Mouse (Mus musculus) cerebellum, postnatal 4 days (tissue): ENCODE measurements around the gene Pmvk.
"Not testable (repeated sequence)": the region's sequence is repeated elsewhere in the genome, so short reads cannot be mapped to it uniquely, and the experiment has no call there.

Source experiments
- DNase-seq, 2 experiments: peaks; one replicate each; pipeline ENCODE4 v3.0.0; 2022; ENCODE audit warnings: low spot score in 2 of 2, mixed read lengths in 1 of 2

The Pmvk gene

GRCm38 (mm10) chr3:89425876-89426275, 28.5 kb upstream of the Pmvk start:
- no peak for DNase-seq

DNA sequence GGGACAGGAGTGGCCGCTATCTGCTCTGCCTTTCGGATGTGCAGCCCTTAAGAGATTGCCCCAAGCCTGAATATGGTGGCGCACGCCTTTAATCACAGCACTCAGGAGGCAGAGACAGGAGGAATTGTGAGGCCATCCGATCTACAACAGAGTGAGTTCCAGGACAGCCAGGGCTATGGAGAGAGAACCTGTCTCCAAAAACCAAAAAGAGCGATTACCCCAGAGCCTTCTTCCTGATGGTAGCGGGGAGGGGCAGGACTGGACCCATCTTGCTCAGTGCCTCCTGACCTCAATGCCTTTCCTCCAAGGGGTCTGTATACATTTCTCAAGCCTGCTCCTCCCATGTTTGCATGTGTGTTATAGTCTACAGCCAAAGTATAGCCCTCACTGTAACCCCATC, 25.3 kb upstream of the Pmvk start:
- DNase-seq, result not testable (repeated sequence)

DNA sequence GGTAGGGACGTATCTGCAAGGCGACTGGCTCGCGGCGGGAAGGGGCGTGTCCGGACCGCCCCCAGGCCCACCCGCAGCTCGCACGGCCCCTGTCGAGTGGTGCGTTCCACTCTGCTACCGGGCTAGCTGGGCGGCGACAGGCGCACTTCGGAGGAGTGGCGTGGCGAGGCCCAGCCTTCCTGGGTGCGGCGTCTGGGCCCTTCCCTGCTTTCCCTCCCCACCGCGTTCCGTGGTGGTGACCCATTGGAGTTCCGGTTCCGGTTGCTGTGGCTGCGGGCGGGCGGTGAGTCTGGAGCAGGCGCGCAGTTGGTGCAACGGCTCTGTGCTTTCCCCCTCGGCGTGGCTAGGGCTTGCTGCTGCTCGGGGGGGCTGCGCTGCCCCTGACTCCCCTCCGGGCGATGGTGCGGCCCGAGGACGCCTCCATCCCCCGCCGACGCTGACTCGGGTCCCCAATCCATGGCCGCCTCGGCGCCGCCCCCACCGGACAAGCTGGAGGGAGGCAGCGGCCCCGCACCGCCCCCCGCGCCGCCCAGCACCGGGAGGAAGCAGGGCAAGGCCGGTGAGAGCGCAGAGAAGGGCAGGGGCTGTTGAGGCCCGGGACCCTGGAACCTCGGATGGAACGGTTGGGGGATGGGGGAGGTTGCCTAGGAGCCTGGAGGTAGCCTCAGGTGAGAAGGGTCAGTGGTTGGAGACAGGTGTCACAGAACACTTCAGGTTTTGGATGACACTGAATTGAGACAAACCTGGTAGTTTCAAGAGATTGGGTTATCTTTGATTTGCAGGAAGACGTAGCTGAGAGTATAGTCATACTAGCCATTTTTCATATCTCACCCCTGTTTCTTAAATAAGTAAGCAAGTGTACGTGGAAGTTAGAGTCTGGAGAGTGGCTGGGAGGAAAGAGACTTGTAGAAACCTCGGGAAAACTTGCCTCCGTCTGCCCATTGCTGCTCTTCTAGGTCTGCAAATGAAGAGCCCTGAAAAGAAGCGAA, 23.9 kb upstream of the Pmvk start, which contains the start of gene Pygo2:
Gene Pygo2 (plus strand): TSS at position 44 of the 989 bp plus-strand sequence.
- peak; percentile 87 to 92 for DNase-seq

DNA sequence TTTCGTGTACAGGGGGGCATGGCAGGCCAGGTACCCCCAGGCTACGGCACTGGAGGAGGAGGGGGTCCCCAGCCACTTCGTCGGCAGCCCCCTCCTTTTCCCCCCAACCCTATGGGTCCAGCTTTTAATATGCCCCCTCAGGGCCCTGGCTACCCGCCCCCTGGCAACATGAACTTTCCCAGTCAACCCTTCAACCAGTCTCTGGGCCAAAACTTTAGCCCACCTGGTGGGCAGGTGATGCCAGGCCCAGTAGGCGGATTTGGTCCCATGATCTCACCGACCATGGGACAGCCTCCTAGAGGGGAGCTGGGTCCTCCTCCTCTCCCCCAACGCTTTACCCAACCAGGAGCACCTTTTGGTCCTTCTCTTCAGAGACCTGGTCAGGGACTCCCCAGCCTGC, 21.7 kb upstream of the Pmvk start:
- DNase-seq, result no peak

DNA sequence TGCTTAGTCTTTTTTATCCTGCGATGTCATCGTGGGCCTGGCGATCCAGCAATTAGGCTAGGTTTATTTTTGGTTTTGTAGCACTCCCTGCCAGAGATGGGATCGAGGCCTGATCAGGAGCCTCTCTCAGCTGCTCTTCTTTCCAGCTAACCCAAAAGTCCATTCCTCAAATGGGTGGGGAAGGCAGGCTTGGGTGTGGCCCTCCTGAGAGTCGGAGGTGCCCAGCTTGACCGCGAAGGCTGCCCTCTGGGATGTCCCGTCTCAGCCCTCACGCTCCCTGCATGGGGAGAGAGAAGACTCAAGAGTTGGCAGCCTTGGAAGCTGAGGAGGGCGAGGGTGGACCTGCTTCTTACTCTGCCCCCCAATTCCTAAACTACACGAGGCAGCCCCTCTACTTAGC, 19.8 kb upstream of the Pmvk start:
- DNase-seq, result no peak

- no peak for DNase-seq
These were observed 19.3 kb upstream of the Pmvk start for GRCm38 (mm10) chr3:89435041-89435440.

DNA sequence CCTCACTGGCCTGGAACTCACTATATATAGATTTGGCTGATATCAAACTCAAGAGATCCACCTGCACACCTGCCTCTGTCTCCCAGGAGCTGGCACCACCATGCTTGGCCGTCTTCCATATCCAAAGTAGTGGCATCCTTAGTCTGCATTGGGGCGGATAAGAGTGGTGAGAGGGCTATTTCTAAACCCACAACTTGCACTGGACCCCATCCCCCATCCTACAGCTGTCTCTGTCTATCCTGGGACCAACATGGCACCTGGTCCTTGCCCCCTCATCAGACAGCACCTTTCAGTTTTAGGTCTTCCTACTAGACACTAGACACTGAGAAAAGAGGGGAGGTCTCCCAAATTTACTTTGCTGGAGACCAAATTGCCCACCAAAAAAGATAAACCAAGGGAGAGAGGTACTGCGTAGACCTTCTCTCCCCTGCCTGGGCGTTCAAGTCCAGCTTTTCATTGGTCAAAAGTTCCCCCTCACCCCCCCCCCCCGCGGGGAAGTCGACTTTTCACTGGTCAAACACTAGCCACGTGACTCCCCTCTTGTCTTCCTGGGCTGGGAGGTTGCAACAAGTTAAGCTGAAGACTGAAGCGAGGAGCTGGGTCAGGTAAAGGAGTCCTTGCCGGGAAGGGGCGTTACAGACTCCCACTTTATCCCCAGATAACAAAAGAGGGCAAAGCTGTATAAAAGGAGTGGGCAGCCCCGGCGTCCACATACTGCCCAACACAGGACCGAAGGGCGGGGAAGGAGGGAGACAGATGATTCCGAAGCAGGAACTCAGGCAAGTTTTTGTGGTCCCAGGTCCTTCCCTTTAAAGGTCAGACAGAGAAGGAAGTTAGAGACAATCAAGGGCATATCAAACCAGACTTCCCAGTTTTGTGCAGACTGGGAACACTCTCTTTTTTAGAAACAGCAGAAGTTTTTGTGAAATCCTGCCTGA, 17.9 kb upstream of the Pmvk start, which contains the start of gene Pbxip1:
Gene Pbxip1 (plus strand): TSS at position 531 of the 938 bp plus-strand sequence.
- no peak for DNase-seq

- no peak for DNase-seq
These were observed 17.1 kb upstream of the Pmvk start for GRCm38 (mm10) chr3:89437269-89437668.

DNA sequence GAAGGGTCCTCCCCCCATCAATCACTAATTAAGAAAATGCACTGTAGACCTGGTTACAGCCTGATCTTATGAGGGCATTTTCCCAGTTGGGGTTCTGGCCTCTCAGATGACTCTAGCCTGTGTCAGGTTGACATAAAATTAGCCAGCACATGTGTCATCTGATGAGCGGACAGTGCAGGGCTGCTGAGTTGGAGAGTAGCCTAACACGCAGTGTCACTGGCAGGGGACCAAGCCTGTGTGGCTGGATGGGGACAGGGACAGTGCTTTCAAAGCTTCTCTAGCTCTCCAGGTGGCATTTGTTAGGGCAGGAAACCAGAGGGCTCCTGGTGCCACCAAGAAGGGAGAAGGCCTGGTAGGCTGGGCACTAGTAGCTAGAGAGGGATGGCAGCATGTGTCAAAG, 13.7 kb upstream of the Pmvk start:
- DNase-seq, result no peak

DNA sequence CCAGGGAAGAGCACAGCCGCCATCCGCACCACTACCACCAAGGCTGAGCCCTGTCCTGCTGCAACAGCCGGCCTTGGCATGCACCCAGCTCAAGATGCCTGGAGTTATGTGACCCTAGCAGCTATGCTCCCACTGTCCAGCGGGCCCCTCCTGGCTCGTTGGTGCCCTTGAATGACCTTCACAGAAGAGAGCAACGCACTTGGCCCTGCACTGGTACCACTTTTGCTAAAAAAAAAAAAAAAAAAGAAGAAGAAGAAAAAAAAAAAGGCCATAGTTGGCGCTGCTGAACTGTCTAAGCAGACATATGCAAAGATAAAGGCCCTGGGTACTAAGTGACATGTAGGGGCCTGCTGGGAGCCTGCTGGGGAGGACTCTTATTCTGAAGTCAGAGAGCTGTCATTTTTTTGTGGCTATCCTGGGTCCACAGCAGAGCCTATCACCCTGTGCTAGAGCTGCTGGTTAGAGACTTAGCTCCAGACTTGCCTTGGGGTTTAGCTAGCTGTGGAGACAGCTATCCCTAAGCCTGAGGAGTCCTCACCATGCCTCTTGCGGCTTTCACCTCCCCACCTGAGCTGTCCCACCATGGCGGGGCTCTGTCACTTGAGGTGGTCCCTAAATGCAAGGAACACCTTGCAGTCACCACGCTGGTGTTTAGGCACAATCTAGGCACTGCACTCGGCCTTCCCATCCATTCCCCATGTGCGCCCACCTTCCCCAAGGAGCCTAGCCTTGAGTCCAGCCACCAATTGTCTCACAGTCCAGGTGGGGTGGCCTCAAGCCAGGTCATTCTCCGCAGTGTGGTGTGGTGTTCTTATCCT, 5.4 kb upstream of the Pmvk start:
- peak in 1 of 2 experiments; percentile 25 for DNase-seq

- DNase-seq, result peak; percentile 51 to 69
These were observed 4.8 kb upstream of the Pmvk start for GRCm38 (mm10) chr3:89449541-89449940.

DNA sequence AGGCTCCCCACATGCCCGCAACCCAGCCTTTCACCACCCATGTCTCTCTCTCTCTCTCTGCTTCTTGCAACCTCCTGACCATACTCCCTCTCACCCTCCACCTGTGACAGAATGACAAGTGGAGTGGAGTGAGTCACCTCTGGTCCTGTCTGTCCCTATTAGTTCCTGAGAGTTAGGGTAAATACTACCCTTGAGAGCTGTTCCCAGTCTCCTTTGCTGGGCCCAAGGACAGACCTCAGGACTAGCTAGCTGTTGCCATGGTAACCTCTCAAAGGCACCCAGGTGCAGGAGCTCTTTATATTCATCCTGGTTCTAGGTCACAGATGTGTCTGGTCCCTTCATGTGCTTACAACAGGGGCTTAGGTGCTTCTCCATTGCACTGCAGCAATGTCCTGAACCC, 2.4 kb upstream of the Pmvk start:
- no peak for DNase-seq

DNA sequence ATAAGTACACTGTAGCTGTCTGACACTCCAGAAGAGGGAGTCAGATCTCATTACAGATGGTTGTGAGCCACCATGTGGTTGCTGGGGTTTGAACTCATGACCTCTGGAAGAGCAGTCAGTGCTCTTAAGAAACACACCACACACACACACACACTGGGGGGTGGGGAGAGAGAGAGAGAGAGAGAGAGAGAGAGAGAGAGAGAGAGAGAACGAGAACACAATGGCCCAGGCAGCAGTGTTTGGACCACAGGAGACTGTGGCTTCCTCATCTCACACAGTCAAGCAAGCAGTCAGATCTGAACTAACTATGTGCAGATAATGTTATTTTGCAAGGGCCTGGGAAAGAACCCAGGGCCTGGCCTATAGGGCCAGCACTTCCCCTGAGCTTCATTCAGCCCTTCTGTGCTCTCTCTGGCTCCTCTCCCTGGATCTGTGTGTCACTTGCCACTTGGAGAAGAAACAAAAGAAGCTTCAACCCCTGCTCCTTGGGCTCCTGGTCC, 1.5 kb downstream of the Pmvk start:
- no peak for DNase-seq

GRCm38 (mm10) chr3:89456726-89457665, 2.7 kb downstream of the Pmvk start:
- peak in 1 of 2 experiments; percentile 52 for DNase-seq

DNA sequence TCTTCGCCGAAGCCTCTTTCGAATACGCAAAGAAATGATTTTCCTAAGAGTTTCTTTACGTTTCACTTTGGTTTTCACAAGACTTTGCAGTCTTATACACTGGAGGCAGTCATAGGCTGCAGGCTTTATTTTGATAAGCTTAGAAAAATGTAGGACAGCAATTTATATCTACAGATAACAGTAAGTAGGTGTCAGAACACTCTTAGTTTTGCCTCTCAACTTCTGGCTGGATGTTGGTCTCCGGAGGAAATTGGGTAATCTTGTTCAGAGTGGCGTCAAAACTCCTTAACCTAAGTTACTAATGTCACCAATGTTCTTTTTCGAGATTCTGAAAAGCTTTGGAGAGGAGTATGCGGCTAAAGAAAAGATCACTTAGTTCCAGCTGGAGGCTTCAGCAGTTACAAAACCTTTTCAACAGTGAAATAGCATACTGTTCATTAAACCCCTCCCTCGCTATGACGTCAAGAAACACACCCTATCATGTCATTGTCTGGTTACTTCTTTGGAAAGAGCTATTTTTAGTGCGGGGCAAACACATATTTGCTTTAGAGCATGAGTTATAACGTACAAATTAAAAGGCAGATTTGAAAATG, 4.1 kb downstream of the Pmvk start:
- no peak for DNase-seq

GRCm38 (mm10) chr3:89458965-89459807, 4.8 kb downstream of the Pmvk start:
- DNase-seq, result peak; percentile 83 to 91

- no peak for DNase-seq
These were observed 13.9 kb downstream of the Pmvk start for GRCm38 (mm10) chr3:89468268-89468667.

DNA sequence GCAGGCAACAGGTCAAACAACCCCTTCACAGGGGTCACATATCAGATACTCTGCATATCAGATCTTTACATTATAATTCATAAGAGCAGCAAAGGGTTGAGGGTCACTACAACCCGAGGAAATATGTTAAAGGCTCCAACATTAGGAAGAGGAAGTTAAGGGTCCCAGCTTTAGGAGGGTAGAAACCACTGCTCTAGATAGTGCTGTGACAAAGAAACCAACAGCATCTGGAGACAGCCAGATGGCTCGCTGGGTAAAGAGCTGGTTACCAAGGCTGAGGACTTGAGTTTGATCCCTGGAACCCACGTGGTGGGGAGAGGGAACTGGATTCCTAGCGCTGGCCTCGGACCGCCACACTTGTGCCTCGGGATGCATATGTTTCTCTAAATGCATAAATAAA, 17.9 kb downstream of the Pmvk start:
- DNase-seq, result no peak

DNA sequence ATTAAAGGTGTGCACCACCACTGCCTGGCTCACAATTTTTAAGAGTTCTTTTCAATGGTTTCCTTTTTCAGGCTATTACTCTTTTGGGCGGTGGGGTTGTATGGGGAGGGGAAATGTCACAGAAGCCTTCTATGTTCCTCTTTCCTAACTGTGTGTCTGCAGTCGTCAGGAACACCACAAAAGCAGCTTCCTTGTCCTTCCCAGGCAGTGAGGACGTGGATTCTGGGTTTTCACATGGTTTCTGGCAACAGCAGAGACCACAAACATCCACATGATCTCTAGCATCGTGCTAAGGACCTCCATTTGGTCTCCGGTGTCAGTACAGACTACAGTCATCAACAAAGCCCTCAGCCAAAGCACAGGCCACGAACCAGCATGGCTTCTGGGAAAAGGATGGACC, 19.5 kb downstream of the Pmvk start:
- DNase-seq, result no peak
